Mouse (Mus musculus) lung, embryonic 16.5 days (tissue): Measurements from ENCODE around the gene Mfsd13b. TPM values are rescaled to one million over a fixed set of nuclear protein-coding genes. Genes with fewer than 3 reads are reported as not detected.
A peak's percentile ranks its signal among the peaks of the same experiment; 100 is the strongest.

ENCODE experiments used
- ATAC-seq: fragments of 200-750 bp; cut with Nextera tagmentation; 2 replicates; pipeline ENCODE4 v1.8.0; 2017; ENCODE audit warnings: low read depth, mild to moderate bottlenecking, moderate library complexity
- H3K27ac ChIP-seq: fragments of 300-500 bp; sonication (generic); 2 replicates; pipeline ENCODE4 v1.5.1; 2014; ENCODE audit warnings: mild to moderate bottlenecking, control low read depth, low read length
- H3K27me3 ChIP-seq: fragments of 300-500 bp; sonication (generic); 2 replicates; pipeline ENCODE4 v1.6.1; 2014; ENCODE audit warnings: low read depth, low read length, mixed read lengths; ENCODE audit not compliant: control insufficient read depth, insufficient read depth
- H3K36me3 ChIP-seq: fragments of 300-500 bp; sonication (generic); 2 replicates; pipeline ENCODE4 v1.6.1; 2014; ENCODE audit warnings: low read length; ENCODE audit not compliant: control insufficient read depth, insufficient read depth
- H3K4me1 ChIP-seq: fragments of 300-500 bp; sonication (generic); replicated peaks from 2 replicates; pipeline ENCODE4 v1.6.1; 2014; ENCODE audit warnings: low read length, mixed read lengths; ENCODE audit not compliant: control insufficient read depth, insufficient read depth
- H3K4me2 ChIP-seq: fragments of 300-500 bp; sonication (generic); 2 replicates; pipeline ENCODE4 v1.6.1; 2014; ENCODE audit warnings: low read depth, low read length, control low read depth
- H3K4me3 ChIP-seq: fragments of 300-500 bp; sonication (generic); 2 replicates; pipeline ENCODE4 v1.5.1; 2014; ENCODE audit warnings: mild to moderate bottlenecking, low read length, control low read depth
- H3K9ac ChIP-seq: fragments of 300-500 bp; sonication (generic); 2 replicates; pipeline ENCODE4 v1.6.1; 2014; ENCODE audit warnings: low read length, control low read depth
- H3K9me3 ChIP-seq: fragments of 300-500 bp; sonication (generic); 2 replicates; pipeline ENCODE4 v1.6.1; 2016; ENCODE audit warnings: low read length; ENCODE audit not compliant: control insufficient read depth
- WGBS: fragments of 180-500 bp; shearing (Covaris S2); extraction: QIAGEN DNeasy Blood & Tissue Kit; methylation state at CpG from one replicate; pipeline ENCODE4 v1.1.7; 2014; 5-methylcytosine and 5-hydroxymethylcytosine counted together
- polyA plus RNA-seq: library from polyadenylated mRNA; unstranded; fragments of >200 nt; fragmentation: Nextera tagmentation; extraction: Ambion mirVana; gene quantifications from 2 replicates; pipeline ENCODE4 v1.2.1, GENCODE M21; 2015

Gene Mfsd13b
- polyA plus RNA-seq, 1 experiment from 2014 or later: 0.23 TPM

DNA sequence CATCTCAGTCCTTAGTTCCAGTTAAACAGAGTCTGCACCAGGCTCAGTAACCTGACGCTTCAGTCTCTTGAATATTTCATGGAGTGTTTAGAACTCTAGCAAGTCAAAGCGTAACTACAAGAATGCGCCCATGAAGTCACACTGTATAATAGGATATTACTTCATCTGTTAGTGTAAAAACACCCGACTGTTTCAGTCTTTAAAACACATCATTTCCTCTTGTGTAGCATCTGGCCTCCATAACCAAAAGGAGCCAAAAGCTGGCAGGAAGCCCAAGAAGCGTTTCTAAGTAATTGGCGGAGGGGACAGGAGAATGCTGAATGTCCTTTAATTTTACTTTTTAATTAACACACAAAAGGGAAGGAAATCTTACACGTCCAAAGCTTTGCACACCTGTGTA is 5.2 kb upstream of the Mfsd13b start:
- Histone ChIP-seq H3K4me2 (peak overlapping the region; percentile 13), H3K4me1 (peaks cover 23% of the 10 kb centered on the region)

DNA sequence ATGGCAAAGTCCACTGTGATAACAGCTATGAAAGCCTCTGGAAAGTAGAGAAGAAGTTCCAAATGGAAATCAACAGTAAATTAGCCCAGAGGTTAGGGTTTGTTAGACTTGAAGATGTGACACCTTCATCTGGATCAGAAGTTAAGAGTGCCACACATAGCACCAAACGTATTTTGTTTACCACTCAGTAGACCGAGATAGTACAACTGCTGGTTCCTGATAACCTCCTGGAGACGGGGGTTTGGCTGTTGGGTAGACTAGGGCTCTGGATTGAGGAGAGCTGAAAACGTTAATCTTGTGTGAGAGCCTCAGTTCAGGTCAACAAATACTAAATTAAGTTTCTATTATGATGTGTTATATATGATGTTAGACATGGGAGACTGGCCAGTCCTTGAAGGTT is 2.3 kb upstream of the Mfsd13b start:
- Histone ChIP-seq H3K4me3 (no peak overlapping the region), H3K9ac (no peak overlapping the region), H3K36me3 (no peaks in the 10 kb centered on the region), H3K27ac (no peak overlapping the region), H3K9me3 (no peaks in the 10 kb centered on the region), H3K4me1 (peaks cover 20% of the 10 kb centered on the region), H3K4me2 (no peak overlapping the region), H3K27me3 (no peaks in the 10 kb centered on the region)
- WGBS: 68% methylated on average over 4 of the region's 4 CpGs
- no peak for ATAC-seq

More for the DNA sequence above, 5.2 kb upstream of the Mfsd13b start:
- no peaks in the 10 kb centered on the region for H3K27me3 ChIP-seq
- no peak overlapping the region for H3K9ac ChIP-seq
- WGBS: 31% methylated on average over 7 of the region's 7 CpGs
- H3K36me3 ChIP-seq: no peaks in the 10 kb centered on the region
- peak; percentile 53 for ATAC-seq
- H3K9me3 ChIP-seq: no peaks in the 10 kb centered on the region
- H3K4me3 ChIP-seq: no peak overlapping the region
- H3K27ac ChIP-seq: peak overlapping the region; percentile 60

DNA sequence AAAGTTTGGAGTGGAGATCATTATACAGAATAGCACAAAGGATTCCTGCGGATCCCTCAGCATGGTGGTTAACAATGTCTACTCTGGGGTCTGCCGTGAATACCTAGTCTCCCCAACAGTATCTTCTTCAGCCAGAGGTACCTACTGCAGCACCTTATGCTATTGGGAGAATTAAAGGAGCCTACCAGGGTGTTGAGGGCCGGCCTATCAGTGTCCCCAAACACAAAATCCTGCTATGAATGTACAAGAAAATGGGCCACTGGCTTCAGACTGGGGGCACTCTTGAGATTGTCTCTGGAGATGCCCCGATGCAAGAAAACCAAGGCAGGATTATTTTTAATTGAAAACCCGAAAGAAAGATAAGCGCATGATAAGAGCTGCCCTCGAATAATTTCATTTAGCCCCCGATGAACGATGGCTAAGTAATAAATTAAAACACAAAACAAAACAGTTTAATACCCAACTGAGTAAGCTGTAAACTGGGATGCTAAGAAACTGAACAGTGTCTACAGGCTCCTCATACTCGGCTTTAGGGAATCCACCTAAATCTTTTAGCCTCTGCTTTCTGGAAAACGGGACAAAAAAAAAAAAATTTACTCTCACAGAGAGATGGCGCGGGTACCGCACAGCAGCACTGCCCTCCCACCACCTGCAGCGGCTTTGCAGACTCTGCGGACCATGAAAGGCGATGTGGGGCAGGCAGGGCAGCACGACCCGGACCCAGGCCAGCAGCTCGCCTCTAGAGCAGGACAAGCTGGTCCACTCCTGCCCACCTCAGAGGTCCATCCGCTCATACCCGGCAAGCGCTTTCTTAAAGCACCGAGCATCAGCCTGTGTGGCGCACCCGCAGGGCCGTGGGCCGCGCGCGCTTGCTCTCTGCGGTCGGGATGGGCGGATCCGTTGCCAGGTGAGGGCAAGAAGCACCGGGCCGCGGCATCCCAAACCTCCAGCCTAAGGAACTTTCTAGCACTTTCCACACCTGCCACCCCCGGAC is 1.1 kb upstream of the Mfsd13b start:
- Histone ChIP-seq H3K4me3 (peak overlapping the region; percentile 88), H3K9ac (peak overlapping the region; percentile 78), H3K27ac (peak overlapping the region; percentile 20), H3K4me2 (peak overlapping the region; percentile 93), H3K27me3 (peaks cover 5% of the 10 kb centered on the region; the same call in 1 of the 2 replicates), H3K9me3 (no peaks in the 10 kb centered on the region), H3K4me1 (peaks cover 17% of the 10 kb centered on the region), H3K36me3 (no peaks in the 10 kb centered on the region)
- peak; percentile 47 for ATAC-seq
- 6% methylated on average over 35 of the region's 39 CpGs for WGBS

DNA sequence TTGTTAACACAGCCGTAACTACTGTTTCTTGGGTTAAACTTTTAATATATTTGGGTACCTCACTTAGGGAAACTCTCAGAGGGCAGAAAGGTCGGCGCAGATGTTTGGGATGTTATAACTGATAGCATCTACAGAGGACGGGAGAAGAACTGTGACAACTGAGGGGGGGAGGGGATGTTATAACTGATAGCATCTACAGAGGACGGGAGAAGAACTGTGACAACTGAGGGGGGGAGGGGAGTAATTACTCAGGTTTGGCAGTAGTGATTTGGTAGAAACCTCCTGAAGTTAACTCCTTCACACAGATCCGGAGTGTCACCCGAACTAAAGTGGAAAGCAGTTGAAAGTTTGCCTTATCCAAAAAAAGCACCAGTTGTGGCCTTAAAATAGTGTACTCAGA is 659 bp downstream of the Mfsd13b start:
- peaks cover 6% of the 10 kb centered on the region; the same call in 1 of the 2 replicates for H3K27me3 ChIP-seq
- H3K9ac ChIP-seq: peak overlapping the region; percentile 78
- H3K4me2 ChIP-seq: peak overlapping the region; percentile 87
- H3K27ac ChIP-seq: peak overlapping the region; percentile 44; the same call in 1 of the 2 replicates
- peaks cover 10% of the 10 kb centered on the region for H3K4me1 ChIP-seq
- H3K9me3 ChIP-seq: no peaks in the 10 kb centered on the region
- peak overlapping the region; percentile 88 for H3K4me3 ChIP-seq
- no peak for ATAC-seq
- WGBS: 4% methylated on average over 7 of the region's 7 CpGs
- no peaks in the 10 kb centered on the region for H3K36me3 ChIP-seq

DNA sequence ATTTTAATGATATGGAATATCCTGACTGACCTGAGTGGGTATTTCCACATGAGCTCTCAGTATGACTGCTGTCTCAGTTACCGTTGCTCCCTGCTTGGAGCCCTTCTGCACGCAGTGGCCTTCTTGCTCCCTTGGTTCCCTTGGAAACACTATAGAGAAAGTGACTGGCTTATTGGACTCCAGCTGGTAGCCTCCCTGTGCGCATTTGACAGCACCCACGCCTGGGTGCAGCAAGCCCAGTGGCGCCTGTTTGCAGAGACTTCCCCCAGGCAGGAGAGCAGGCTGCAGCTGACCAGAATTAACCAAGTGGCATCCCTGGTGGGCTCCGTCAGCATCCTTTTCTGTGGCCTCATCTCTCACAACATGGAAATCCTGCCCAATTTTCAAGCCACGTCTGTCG is 8.9 kb downstream of the Mfsd13b start:
- ATAC-seq: no peak
- no peak overlapping the region for H3K4me2 ChIP-seq
- no peak overlapping the region for H3K9ac ChIP-seq
- 76% methylated on average over 8 of the region's 8 CpGs for WGBS
- H3K9me3 ChIP-seq: peaks cover 3% of the 10 kb centered on the region; the same call in 1 of the 2 replicates
- H3K4me3 ChIP-seq: no peak overlapping the region
- H3K27ac ChIP-seq: no peak overlapping the region
- H3K4me1 ChIP-seq: no peaks in the 10 kb centered on the region
- peaks cover 1% of the 10 kb centered on the region; the same call in 1 of the 2 replicates for H3K27me3 ChIP-seq
- H3K36me3 ChIP-seq: no peaks in the 10 kb centered on the region

DNA sequence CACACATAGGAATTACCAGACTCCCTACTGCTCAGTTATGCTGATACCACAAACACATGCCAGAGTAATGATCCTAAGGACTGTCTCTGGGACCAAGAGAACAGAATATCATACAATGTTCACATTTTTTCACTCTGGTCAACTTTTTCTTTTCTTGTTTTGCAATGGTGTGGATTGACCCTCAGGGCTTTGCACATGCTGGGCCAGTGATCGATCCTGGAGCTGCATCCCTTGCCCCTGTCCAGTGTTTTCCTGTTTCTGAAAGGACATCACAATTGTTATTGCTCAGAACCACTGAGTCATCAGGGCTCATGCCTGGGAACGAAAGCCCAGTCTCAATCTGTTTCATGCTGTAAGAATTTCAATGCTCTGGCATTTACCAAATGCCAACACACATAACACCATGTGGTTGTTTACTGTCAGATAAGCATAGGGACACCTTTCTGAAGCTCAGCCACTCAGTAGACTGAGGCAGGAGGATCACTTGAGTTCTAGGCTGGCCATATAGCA is 16.8 kb downstream of the Mfsd13b start:
- H3K9me3 ChIP-seq: no peaks in the 10 kb centered on the region
- no peak overlapping the region for H3K27ac ChIP-seq
- no peak for ATAC-seq
- H3K4me1 ChIP-seq: no peaks in the 10 kb centered on the region
- no peak overlapping the region for H3K9ac ChIP-seq
- no peaks in the 10 kb centered on the region for H3K36me3 ChIP-seq
- WGBS: 71% methylated on average over 2 of the region's 2 CpGs
- no peak overlapping the region for H3K4me2 ChIP-seq
- no peaks in the 10 kb centered on the region for H3K27me3 ChIP-seq
- no peak overlapping the region for H3K4me3 ChIP-seq

DNA sequence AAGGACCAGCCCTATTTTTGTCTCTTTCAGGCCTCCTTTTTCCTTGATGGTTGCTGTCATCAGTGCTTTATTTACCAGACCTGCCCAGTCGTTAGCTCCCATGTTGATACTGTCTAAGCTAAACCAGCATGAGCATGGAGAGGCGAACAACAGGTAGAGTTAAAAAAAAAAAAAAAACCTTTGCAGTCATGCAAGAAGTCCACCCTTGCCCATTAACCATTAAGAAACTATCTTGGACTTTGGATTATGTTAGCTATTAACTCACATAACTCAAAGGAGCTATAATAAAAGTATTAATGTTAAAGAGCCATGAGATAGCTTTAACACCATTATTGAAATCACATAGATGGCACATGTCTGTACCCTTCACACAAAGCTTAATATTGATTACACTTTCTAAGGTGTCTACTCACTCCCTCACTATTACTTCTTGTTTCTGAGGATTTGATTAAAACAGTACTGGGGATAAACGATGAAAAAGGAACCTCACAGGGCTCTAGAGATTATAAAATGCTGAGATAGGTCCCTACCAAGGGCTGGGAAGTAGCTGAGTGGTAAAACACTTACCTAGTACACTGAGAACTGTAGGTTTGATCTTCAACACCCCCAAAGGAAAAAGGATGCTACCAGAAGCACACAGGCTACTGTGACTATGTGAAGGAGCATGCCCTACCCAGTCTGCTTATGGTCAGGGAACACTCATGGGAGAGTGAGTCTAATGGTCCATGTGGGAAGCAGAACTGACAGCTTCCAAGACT is 17.9 kb downstream of the Mfsd13b start:
- no peaks in the 10 kb centered on the region for H3K4me1 ChIP-seq
- no peak for ATAC-seq
- no peak overlapping the region for H3K4me2 ChIP-seq
- no peaks in the 10 kb centered on the region for H3K9me3 ChIP-seq
- WGBS: 56% methylated on average over 3 of the region's 3 CpGs
- H3K27me3 ChIP-seq: no peaks in the 10 kb centered on the region
- no peak overlapping the region for H3K9ac ChIP-seq
- H3K4me3 ChIP-seq: no peak overlapping the region
- H3K27ac ChIP-seq: no peak overlapping the region
- H3K36me3 ChIP-seq: no peaks in the 10 kb centered on the region

DNA sequence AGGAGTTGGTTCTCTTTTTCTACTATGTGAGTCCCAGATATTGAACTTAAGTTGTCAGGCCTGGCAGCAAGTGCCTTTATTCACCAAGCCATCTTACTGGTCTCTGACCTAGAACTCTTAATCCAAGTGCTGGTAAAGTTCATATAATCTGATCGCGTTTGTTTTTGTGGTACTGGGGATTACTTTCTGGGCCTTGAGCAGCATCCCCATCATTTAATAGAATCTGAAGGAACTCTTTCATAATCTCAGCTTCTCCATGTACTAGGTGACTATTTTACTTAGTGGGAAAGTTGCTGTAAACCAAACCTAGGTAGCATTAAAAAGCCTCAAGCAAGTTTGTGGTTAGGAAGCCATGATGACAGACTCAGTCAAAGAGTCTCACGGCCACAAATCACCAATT is 19.6 kb downstream of the Mfsd13b start:
- no peak for ATAC-seq
- H3K4me2 ChIP-seq: no peak overlapping the region
- H3K4me3 ChIP-seq: no peak overlapping the region
- H3K9me3 ChIP-seq: no peaks in the 10 kb centered on the region
- no peaks in the 10 kb centered on the region for H3K4me1 ChIP-seq
- no peak overlapping the region for H3K9ac ChIP-seq
- no peak overlapping the region for H3K27ac ChIP-seq
- WGBS: 74% methylated on average over 3 of the region's 3 CpGs
- H3K27me3 ChIP-seq: 0 out of 2 replicates have a peak, but pooled peaks cover 2% of the 10 kb centered on the region
- no peaks in the 10 kb centered on the region for H3K36me3 ChIP-seq
